Mouse (Mus musculus): Measurements from ENCODE around the gene Bdkrb2. TPM values are rescaled to one million over a fixed set of nuclear protein-coding genes. Genes with fewer than 3 reads are reported as not detected.

Bdkrb2 gene
- polyA plus RNA-seq, 1 experiment from 2014 or later: 0.46 TPM

DNA sequence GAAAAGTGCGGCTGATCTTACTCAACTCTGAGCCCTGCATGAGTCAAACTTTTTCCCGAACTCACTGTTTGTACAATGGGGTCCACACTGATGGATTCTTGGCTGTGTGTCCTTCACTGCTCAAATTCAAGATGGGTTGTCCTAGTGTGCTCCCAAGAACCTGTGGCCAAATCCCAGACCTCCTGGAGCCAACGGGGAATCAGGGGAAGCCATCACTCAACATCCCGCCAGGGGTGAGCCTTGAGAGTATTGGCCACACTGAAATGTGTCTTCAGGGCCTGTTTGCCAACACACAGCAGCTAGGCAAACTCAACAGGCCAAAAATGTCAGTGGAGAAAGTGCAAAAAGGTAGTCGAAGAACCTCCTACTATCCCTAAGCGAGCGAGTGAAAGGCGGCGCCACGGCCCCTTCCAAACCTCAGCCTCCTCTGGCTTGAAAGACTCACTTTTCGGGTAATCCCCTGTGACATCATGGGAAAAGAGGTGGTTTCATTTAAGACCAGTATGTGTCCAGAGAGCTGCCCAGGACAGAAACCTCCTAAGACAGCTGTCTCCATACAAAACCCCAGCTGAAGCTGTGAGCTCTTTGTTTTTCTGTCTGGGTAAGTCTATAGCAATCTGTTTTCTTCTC lies 39.7 kb downstream of the Bdkrb2 start, which contains the start of gene Bdkrb1:
Gene Bdkrb1, plus strand, starts transcription at position 505 of the 630 bp plus-strand sequence.
- no peaks in the 10 kb centered on the region for H3K9me3 ChIP-seq (replicated peaks)
- no peaks in the 10 kb centered on the region for H3K36me3 ChIP-seq
- peaks cover 65% of the 10 kb centered on the region for H3K27me3 ChIP-seq (ENCODE audit: low read depth, poor library complexity, severe bottlenecking)
- no peak within 1 kb of the TSS; the same call in 1 of the 2 replicates for H3K27ac ChIP-seq (replicated peaks)
- H3K4me1 ChIP-seq: peaks cover 67% of the 10 kb centered on the region
- no peak within 1 kb of the TSS for H3K4me3 ChIP-seq
- WGBS: 90% methylated on average over 11 of the region's 11 CpGs
- no peak for DNase-seq (ENCODE audit: low spot score)

DNA sequence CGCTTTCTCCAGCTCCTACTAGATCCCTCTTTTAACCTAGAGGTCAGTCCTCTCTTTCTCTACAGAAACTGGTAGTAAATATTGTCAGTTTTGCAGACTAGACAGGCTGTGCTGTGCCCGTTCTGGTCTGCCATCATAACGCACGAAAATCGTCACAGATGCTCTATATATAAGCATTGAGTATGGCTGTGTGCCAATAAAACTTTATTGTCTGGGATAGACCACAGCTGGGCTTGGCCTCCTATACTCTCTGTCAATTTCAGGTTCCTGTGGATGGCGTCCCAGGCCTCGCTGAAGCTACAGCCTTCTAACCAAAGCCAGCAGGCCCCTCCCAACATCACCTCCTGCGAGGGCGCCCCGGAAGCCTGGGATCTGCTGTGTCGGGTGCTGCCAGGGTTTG lies 40.9 kb downstream of the Bdkrb2 start:
- Histone ChIP-seq H3K27ac (replicated peaks) (peak overlapping the region; percentile 67), H3K27me3 (ENCODE audit: low read depth, poor library complexity, severe bottlenecking) (peaks cover 77% of the 10 kb centered on the region)
- no peak for DNase-seq (ENCODE audit: low spot score)

DNA sequence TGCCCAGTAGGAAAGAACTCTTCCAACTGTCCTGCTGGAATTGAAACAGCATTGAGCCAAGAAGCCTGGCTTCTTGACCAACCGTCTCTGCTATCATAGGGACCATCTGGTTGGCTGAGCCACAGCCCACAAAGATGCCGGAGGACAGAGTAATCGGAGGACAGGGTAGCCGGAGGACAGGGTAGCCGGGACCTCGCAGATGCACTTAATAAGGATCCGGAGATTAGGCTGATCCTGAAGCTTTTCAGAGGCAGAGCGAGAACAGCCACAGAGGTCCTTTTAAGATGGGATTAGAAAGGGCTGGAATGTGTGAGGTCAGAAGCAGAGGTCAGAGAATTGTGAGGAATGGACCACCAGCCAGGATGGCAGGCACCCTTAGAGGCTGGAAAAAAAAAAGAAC lies 42.2 kb downstream of the Bdkrb2 start:
- peak; percentile 69 for DNase-seq (ENCODE audit: low spot score)
- H3K27me3 ChIP-seq (ENCODE audit: low read depth, poor library complexity, severe bottlenecking): peaks cover 82% of the 10 kb centered on the region
- no peaks in the 10 kb centered on the region for H3K36me3 ChIP-seq
- peaks cover 48% of the 10 kb centered on the region for H3K4me1 ChIP-seq
- no peak overlapping the region for H3K4me3 ChIP-seq
- 7% methylated on average over 8 of the region's 8 CpGs for WGBS
- peak overlapping the region; percentile 67; the same call in 1 of the 2 replicates for H3K27ac ChIP-seq (replicated peaks)
- no peaks in the 10 kb centered on the region for H3K9me3 ChIP-seq (replicated peaks)

More for the DNA sequence above, 40.9 kb downstream of the Bdkrb2 start:
- WGBS: 94% methylated on average over 11 of the region's 11 CpGs
- H3K4me3 ChIP-seq: no peak overlapping the region
- H3K36me3 ChIP-seq: no peaks in the 10 kb centered on the region
- peaks cover 61% of the 10 kb centered on the region for H3K4me1 ChIP-seq
- H3K9me3 ChIP-seq (replicated peaks): no peaks in the 10 kb centered on the region

DNA sequence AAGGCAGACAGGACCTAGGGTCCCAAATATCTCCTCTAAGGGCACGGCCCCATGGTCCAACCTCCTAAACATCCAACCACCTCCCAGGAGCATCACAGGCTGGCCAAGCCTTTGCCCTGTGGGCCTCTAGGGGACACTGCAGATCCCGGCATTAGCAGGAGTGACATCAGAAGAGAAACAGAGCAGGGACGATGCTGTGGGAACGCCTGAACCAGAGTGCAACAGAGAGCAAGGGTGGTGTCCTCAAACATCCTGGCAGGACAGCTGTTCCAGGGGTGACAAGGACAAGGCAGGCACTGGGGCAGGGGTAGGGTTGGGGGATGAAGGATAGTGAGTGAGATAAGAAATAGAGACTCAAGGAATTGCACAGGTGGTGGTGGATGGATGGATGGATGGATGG lies 43.9 kb downstream of the Bdkrb2 start:
- H3K27ac ChIP-seq (replicated peaks): no peak overlapping the region
- H3K9me3 ChIP-seq (replicated peaks): no peaks in the 10 kb centered on the region
- no peak for DNase-seq (ENCODE audit: low spot score)
- H3K4me3 ChIP-seq: no peak overlapping the region
- H3K36me3 ChIP-seq: no peaks in the 10 kb centered on the region
- WGBS: 80% methylated on average over 4 of the region's 4 CpGs
- H3K4me1 ChIP-seq: peaks cover 37% of the 10 kb centered on the region
- H3K27me3 ChIP-seq (ENCODE audit: low read depth, poor library complexity, severe bottlenecking): peaks cover 67% of the 10 kb centered on the region

DNA sequence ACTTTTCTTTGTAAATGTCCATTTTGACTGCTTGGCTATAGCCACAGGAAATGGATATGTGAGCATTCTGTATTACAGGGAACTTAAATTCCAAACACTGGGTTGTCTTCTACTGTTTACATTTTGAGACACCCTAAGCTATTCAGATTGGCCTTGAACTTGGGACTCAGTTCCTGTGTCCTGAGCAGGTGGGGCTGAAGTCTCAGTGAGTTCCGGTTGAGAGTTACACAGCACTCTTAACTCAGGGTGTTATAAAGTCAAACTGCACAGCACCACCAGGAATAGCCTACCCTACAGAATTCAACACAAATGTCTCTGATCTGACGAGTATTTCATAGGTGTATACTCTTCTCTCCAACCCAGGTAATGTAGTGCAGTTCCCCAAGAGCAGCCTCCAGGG lies 48.0 kb downstream of the Bdkrb2 start:
- H3K9me3 ChIP-seq (replicated peaks): no peaks in the 10 kb centered on the region
- DNase-seq (ENCODE audit: low spot score): no peak
- 91% methylated on average over 2 of the region's 2 CpGs for WGBS
- H3K36me3 ChIP-seq: peaks cover 11% of the 10 kb centered on the region
- H3K4me3 ChIP-seq: no peak overlapping the region
- no peak overlapping the region for H3K27ac ChIP-seq (replicated peaks)
- peaks cover 21% of the 10 kb centered on the region for H3K4me1 ChIP-seq
- peaks cover 34% of the 10 kb centered on the region for H3K27me3 ChIP-seq (ENCODE audit: low read depth, poor library complexity, severe bottlenecking)

DNA sequence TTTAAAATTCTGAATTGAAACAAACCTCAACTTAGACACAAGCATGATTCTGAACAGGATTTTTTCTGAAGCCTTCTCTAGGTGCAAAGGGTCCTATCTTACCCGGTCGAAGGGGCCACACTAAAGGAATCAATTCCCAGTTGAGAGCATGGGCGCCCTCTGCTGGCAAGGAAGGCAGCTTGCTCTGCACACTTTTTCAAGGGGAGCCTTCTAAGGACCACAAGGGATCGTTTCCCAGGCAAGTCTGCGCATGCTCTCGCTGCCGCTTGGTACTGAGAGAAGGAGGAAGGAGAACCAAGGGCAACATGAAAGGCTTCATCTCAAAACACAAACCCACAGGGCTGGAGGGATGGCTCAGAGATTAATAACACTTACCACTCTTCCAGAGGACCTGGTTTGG lies 48.7 kb downstream of the Bdkrb2 start:
- Histone ChIP-seq H3K27me3 (ENCODE audit: low read depth, poor library complexity, severe bottlenecking) (peaks cover 27% of the 10 kb centered on the region), H3K36me3 (peaks cover 18% of the 10 kb centered on the region), H3K27ac (replicated peaks) (no peak overlapping the region), H3K9me3 (replicated peaks) (no peaks in the 10 kb centered on the region), H3K4me3 (no peak overlapping the region), H3K4me1 (peaks cover 14% of the 10 kb centered on the region; the same call in 1 of the 2 replicates)
- 16% methylated on average over 7 of the region's 7 CpGs for WGBS
- DNase-seq (ENCODE audit: low spot score): peak; percentile 83

DNA sequence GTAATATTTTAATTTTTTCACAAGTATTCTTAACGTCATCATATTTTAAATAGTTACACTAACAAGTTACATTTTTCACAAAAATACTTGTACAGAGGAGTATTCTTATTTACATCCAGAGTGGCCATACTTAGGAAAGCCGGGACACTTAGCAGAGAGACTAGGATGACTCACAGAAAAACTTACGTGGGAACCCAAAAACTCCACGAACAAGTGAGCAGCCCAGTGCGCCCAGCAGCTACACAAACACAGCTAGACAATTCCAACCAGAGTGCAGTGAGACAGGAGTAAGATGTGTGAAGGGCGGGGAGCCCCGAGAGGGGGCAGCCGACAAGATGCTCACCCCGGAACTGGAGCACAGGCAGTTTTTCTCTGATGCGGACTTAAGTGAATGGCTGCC lies 50.5 kb downstream of the Bdkrb2 start:
- WGBS: 90% methylated on average over 10 of the region's 10 CpGs
- H3K4me3 ChIP-seq: no peak overlapping the region
- peaks cover 9% of the 10 kb centered on the region; the same call in 1 of the 2 replicates for H3K27me3 ChIP-seq (ENCODE audit: low read depth, poor library complexity, severe bottlenecking)
- H3K36me3 ChIP-seq: peaks cover 36% of the 10 kb centered on the region
- no peak overlapping the region for H3K27ac ChIP-seq (replicated peaks)
- no peak for DNase-seq (ENCODE audit: low spot score)
- H3K9me3 ChIP-seq (replicated peaks): no peaks in the 10 kb centered on the region
- peaks cover 12% of the 10 kb centered on the region; the same call in 1 of the 2 replicates for H3K4me1 ChIP-seq

DNA sequence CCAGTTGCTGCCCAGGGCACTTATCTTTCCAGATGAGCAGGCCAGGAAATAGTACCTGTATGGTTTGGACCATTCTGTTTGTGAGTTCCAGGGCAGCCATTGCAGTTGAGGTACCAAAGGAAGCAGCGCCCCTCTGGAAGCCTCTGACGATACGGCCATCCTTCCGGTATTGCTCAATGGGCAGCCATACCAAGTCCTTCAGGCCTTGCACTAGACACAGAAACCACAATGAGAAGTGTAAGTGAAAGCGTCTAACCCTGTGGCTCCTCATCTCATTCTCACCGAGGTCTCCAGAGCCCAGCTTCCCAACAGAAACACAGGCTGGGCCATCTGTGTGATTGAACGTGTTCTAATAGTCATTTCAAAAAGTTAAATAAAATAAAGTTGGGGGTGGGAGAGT lies 59.0 kb downstream of the Bdkrb2 start:
- H3K27ac ChIP-seq (replicated peaks): no peak overlapping the region
- no peak overlapping the region for H3K4me3 ChIP-seq
- WGBS: 98% methylated on average over 7 of the region's 7 CpGs
- H3K4me1 ChIP-seq: peaks cover 8% of the 10 kb centered on the region; the same call in 1 of the 2 replicates
- no peaks in the 10 kb centered on the region for H3K27me3 ChIP-seq (ENCODE audit: low read depth, poor library complexity, severe bottlenecking)
- peaks cover 74% of the 10 kb centered on the region for H3K36me3 ChIP-seq
- DNase-seq (ENCODE audit: low spot score): no peak
- H3K9me3 ChIP-seq (replicated peaks): no peaks in the 10 kb centered on the region

DNA sequence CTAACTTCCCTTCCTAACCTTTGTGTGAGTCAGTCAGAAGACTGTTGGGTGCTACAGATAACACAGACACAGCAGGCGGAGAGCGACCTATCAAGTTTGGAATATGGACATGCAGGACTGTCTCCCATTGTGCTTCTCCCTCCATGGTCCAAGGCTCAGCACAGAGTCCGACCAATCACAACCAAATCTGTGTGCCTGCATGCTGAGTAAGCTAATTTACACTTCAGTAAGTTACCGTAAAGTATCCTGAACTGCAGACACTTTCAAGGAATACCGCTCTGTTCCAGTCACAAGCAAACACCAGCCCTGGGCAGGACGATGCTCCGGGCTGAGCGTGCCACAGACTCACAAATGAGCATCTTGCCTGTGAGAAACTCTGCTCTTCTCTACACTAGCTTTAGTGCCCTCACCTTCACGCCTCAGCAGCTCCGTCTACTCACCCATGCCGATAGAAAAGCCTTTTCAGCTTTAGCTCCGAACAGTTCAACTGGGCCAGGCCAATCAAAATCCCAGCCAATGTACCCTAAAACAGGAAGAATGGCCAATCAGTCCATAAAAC lies 60.0 kb downstream of the Bdkrb2 start:
- Histone ChIP-seq H3K36me3 (peaks cover 73% of the 10 kb centered on the region), H3K27me3 (ENCODE audit: low read depth, poor library complexity, severe bottlenecking) (no peaks in the 10 kb centered on the region), H3K4me3 (no peak overlapping the region), H3K27ac (replicated peaks) (no peak overlapping the region), H3K9me3 (replicated peaks) (no peaks in the 10 kb centered on the region), H3K4me1 (peaks cover 8% of the 10 kb centered on the region; the same call in 1 of the 2 replicates)
- DNase-seq (ENCODE audit: low spot score): no peak
- 59% methylated on average over 12 of the region's 12 CpGs for WGBS

DNA sequence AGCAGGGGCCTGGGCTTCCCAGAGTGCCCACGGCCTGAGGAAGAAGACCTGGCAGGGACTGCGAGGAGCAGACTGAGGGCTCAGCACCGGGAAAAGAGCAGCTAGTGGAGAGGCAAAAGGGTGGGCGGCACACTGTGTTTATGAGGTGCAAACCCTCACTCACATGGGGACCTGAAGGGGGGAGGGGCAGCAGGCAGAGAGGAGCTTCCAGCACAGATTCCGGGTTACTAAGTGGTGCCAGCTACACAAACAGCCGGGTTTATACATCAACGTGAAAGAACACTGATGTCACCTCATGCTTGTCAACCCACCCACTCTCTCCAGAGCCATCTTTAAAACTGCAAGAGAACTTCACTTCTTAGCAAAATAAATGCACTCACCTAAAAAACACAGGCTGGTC lies 62.8 kb downstream of the Bdkrb2 start:
- Histone ChIP-seq H3K4me3 (no peak overlapping the region), H3K9me3 (replicated peaks) (no peaks in the 10 kb centered on the region), H3K27me3 (ENCODE audit: low read depth, poor library complexity, severe bottlenecking) (no peaks in the 10 kb centered on the region), H3K4me1 (peaks cover 8% of the 10 kb centered on the region; the same call in 1 of the 2 replicates), H3K36me3 (peaks cover 62% of the 10 kb centered on the region), H3K27ac (replicated peaks) (no peak overlapping the region)
- WGBS: 79% methylated on average over 7 of the region's 7 CpGs
- DNase-seq (ENCODE audit: low spot score): no peak

DNA sequence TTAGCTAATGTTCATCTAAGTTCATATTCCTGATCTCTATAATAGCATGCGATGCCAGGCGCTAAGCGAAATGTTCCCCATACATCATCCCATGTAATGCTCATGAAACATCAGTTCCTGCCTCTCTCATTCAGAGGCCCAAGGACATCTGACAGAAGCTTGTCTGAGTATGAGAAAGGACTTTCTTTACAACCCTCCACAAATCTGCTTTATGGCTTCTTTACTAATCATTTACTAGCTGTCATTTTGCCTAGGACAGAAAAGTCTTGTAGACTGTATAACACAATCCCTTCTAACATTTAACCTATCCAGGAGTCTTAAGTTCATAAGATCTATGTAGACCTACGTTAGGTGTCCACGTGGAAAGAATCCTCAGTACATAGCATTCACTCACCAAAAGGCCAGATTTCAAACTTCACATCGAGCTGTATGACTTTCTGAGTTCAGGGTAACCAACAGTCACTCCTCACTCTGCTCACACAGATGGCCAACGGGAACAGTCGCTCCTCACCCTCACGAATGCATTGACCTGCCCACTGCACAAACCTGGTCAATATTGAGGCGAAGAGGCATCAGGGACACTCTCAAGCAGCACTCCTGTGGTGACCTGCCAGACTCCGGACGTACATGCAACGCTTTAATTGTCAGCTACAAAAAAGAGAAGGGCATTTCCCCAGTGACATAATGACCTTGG lies 71.5 kb downstream of the Bdkrb2 start:
- H3K27me3 ChIP-seq (ENCODE audit: low read depth, poor library complexity, severe bottlenecking): no peaks in the 10 kb centered on the region

DNA sequence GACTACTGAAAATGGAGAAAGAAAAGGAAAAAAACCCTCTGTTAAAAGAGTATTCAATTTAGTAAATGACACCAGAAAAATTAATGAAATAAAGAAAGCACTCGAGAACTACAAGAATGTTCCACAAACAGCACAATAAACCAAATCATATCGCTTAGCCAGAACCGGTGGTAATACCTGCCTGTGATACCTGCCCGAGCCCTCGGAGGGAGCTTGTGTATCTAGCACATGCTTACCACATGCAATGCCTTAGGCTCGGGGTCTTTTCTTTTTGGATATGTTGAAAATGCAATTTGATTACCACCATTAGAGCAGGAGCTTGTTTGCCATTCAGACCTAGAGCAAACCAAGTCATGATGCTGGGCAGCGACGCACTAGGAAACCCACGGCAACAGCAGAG lies 73.5 kb downstream of the Bdkrb2 start:
- WGBS: 93% methylated on average over 9 of the region's 9 CpGs
- Histone ChIP-seq H3K9me3 (replicated peaks) (no peaks in the 10 kb centered on the region), H3K36me3 (peaks cover 99% of the 10 kb centered on the region), H3K4me3 (no peak overlapping the region), H3K27me3 (ENCODE audit: low read depth, poor library complexity, severe bottlenecking) (no peaks in the 10 kb centered on the region), H3K27ac (replicated peaks) (no peak overlapping the region), H3K4me1 (no peaks in the 10 kb centered on the region)
- DNase-seq (ENCODE audit: low spot score): no peak

More for the DNA sequence above, 71.5 kb downstream of the Bdkrb2 start:
- no peak overlapping the region for H3K27ac ChIP-seq (replicated peaks)
- DNase-seq (ENCODE audit: low spot score): no peak
- H3K4me3 ChIP-seq: no peak overlapping the region
- H3K36me3 ChIP-seq: peaks cover 88% of the 10 kb centered on the region
- WGBS: 93% methylated on average over 13 of the region's 13 CpGs
- no peaks in the 10 kb centered on the region for H3K9me3 ChIP-seq (replicated peaks)
- H3K4me1 ChIP-seq: no peaks in the 10 kb centered on the region

DNA sequence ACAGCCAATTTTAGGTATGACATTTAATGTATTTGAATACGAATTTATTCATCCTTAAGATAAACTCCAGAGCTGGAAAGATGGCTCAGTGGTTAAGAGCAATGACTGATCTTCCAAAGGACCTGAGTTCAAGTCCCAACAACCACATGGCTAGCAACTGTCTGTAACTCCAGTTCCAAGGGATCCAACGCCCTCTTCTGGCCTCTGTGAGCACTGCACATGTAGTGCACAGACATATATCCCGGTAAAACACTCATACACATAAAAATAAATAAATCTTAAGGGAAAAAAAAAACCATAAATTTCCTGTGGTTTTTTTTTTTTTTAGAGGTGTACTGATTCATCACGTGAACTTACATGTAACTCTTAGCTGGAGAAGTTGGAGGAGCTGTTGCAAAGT lies 74.5 kb downstream of the Bdkrb2 start:
- no peaks in the 10 kb centered on the region for H3K9me3 ChIP-seq (replicated peaks)
- H3K27ac ChIP-seq (replicated peaks): no peak overlapping the region
- DNase-seq (ENCODE audit: low spot score): no peak
- no peak overlapping the region for H3K4me3 ChIP-seq
- WGBS: 84% methylated on average over 4 of the region's 4 CpGs
- H3K27me3 ChIP-seq (ENCODE audit: low read depth, poor library complexity, severe bottlenecking): no peaks in the 10 kb centered on the region
- H3K4me1 ChIP-seq: no peaks in the 10 kb centered on the region
- H3K36me3 ChIP-seq: peaks cover 100% of the 10 kb centered on the region
